Mouse (Mus musculus) CD4-positive, CD25-positive, alpha-beta regulatory T cell, adult 4 months (primary cell): ENCODE results near the gene Slc2a9. TPM values are rescaled to one million over a fixed set of nuclear protein-coding genes. Genes with fewer than 3 reads are reported as not detected.

ENCODE experiments used
- ATAC-seq: one replicate; pipeline ENCODE4 v1.8.0; 2017
- polyA plus RNA-seq, 2 experiments: library from polyadenylated mRNA; unstranded; fragments of 100-300 nt; shearing (Covaris generic); gene quantifications; one replicate each; pipeline ENCODE4 v1.2.1; 2017

The Slc2a9 gene
- polyA plus RNA-seq, 2 experiments from 2014 or later = 7.9 TPM

- ATAC-seq = no peak
Measured at GRCm38 (mm10) chr5:38500043-38500442, 2.9 kb downstream of the Slc2a9 start.

DNA sequence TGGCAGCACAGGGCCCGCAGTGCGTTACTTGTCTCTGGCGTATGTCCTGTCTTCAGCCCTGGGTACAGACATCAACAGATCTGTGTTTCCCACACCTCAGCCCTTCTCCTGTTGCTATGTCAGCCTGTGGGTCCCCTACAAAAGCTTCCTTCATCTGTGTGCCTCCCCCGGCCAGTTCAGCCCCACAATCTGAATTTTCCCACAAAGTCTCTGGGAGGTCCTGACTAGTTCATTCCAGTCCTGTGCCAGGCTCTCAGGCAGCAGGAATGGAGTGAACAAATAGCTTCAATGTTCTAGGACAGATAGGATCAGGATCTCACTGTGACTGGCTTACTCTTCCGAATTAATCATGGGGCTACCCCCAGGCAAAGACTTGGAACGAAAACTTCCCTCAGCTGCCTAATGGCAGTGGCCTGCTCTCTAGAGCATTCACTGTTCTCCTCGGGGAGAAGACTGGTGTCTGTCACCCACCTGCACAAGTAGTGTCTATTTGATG lies 3.6 kb downstream of the Slc2a9 start:
- no peak for ATAC-seq

DNA sequence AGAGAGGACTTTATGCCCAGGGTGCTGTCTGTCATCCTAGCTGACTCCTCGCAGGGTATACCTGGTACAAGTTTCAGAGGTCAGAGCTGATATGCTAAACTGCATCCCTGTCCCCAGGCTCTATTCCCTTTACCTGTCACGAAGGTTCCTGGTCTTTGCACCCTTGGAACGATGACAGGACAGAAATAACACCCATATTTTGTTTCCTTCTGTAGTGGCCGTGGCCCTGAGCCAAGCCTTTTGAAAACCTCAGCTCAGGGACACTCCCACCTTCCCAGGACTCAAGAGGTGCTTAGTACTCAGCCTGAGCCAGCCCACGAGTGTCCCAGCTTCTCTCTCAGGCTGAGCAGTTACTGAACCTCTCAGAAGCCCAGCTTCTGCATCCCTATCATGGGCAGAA lies 4.5 kb downstream of the Slc2a9 start:
- ATAC-seq = no peak

- no peak for ATAC-seq
Measured at GRCm38 (mm10) chr5:38496491-38497057, 6.4 kb downstream of the Slc2a9 start.

GRCm38 (mm10) chr5:38493890-38494289 lies 9.1 kb downstream of the Slc2a9 start:
- ATAC-seq = no peak

GRCm38 (mm10) chr5:38491763-38492162 lies 11.2 kb downstream of the Slc2a9 start:
- ATAC-seq = no peak

GRCm38 (mm10) chr5:38489739-38490138 lies 13.2 kb downstream of the Slc2a9 start:
- no peak for ATAC-seq

DNA sequence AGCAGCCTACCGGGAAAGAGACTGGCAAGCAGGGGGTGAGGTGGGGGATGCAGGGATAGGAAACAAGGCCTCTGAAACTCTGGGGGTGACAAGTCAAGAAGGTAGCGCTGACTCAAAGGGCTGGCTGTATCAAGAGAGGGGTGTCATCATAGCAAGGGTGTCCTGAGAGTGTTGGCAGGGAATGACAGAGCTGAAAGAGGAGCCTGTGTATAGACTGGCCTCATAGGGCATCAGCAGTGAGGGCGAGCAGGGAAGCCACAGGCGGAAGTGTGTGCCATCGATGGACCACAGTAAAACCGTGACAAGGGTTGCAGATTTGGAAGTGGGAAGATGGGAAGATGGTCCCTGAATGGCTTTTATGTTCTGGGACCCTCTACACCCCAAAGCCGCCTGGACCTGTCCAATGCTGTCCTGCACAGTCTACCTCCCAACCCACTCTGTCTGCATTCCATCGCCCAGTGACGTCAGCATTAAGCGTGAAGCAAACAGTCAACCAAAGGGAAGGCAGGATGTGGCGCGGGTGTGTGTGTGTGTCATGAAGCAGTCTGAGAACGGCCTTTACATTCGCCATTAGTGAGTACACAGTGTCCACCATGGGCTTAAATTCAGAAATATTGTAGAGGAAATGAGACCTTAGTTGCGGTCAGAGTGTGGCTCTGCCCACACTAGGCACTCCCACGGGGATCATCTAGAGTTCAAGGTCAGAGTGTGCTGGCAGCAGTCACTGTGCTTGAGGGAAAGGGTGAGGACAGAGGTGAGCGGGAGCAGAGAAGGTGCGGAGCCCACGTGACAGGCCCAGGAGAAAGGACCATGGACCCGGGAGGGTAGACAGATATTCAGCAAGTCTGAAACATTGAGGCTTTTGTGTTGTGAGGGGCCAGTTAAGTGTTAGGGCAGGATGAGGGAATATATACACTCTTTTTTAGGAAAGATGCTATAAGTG lies 14.0 kb downstream of the Slc2a9 start:
- ATAC-seq = no peak

DNA sequence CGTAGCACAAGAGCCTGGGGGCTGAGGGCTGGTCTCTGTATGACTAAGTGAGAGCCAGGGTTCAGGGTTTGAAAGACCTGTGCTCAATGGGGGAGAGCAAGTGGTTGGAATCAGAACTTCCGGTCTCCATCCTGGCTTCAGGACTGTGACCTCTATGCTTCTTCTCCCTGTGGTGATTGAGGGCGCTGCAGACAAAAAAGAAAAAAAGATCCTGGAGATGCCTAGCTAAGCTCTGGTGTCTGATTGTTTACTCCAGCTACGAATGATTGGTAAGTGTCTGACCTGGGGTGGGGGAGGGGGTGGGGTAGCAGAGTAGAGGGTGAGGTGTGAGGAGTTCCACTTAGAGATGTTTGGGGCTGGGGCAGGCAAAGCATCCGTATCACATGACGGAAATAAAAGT lies 14.9 kb downstream of the Slc2a9 start:
- no peak for ATAC-seq

GRCm38 (mm10) chr5:38487247-38487646 lies 15.7 kb downstream of the Slc2a9 start:
- no peak for ATAC-seq

DNA sequence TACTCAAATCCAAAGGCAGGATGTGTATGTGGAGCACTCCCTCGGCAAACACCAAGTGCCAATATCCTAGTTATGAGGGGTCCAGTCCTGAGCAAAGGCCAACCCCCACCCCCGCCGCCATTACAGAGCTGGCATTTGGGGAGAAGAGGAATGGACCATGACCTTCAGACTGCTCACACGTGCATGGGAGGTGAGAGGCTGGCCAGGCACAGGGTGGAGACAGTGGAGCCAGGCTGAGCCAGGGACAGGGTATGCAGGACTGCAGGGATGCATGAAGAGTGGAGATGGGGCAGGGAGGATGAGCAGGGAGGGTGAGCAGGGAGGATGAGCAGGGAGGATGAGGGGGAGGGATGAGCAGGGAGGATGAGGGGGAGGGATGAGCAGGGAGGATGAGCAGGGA lies 17.0 kb downstream of the Slc2a9 start:
- no peak for ATAC-seq

DNA sequence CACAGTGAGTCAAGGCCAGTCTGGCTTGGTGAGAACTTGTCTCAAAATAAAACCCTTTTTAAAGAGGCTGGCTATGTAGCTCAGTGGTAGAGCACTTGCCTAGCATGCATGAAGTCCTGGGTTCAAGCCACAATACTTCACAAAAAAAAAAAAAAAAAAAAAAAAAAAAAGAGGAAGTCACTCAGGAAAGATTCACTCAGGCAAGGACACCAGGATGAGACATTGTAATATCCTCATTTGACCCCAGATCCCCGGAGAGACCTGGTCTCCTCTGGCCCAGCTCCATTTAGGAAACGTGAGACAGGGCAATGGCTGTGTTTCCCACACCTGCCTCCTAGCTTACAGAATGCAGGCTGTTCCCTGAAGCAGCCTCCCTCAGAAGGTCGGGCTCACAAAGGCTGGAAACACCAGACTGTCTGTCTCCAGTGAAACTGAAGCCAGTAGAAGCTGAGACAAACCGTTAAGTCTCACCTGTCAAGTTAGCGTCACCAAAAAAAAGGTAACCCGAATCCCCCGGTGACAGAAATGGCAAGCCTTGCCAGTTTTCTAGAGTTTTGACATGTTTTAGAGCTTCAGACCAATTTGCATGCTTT lies 19.3 kb downstream of the Slc2a9 start:
- ATAC-seq = no peak

DNA sequence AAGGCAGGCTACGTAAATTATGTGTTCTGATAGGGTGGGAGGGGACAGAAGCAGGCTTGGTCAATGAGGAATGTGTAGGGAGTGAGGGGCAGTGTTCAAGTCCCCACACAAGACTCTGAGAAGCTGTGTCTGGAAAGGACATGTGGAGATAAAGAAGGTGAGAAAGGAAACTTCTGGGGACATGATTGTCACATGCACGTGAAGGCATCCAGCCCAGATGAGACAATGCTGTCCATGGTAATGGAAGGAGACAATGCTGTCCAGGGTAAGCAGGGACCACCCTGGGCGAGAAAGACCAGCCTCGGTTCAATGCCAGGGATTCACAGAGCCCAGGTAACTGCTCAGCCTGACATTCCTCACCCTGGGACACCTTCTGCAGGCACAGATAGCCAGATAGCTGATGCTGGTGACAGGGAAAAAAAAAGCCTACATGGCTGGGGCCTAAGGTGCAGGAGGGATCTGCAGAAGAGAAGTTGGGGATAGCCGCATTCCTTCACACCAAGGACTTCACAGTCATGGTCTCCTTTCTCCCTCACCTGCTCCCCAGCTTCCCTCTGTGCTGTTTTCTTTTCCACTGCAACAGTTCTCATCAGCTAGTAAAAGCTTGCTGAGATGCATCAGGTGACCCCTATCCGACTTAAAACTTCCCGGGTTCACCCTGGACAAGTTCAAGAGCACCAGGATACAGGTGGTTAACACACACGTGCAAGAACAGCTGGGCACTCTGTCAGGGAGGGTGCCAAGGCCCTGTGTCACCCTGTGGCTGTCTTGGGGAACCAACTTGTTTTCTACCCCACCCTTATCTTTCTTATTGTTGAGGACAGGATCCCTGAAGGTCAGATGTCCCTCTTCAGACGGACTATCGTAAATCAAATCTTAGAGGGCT lies 21.9 kb downstream of the Slc2a9 start:
- ATAC-seq = no peak

- ATAC-seq = peak; percentile 99
Measured at GRCm38 (mm10) chr5:38479908-38480725, 22.8 kb downstream of the Slc2a9 start.

GRCm38 (mm10) chr5:38479545-38479907 lies 23.4 kb downstream of the Slc2a9 start:
- peak; percentile 1 for ATAC-seq

DNA sequence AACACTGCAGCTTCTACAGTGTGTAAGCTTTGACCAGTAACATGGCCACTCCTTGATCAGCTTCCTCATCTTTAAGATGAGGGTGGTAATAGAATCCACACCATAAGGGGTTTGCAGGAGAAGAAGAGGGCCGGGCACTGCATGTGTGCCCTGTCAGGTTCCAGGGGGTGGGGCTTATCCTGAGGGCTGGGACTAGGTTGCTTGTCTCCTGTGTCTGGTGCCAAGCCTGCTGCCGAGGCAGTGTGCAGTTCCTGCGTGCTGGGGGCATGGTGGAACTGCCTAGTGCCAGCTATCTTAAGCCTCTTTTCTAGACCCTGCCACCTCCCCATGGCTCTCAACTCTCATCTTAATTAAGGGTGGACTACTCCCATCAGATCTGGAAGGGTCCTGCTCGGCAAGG lies 23.9 kb downstream of the Slc2a9 start:
- peak; percentile 20 for ATAC-seq

GRCm38 (mm10) chr5:38477731-38478445 lies 25.1 kb downstream of the Slc2a9 start:
- no peak for ATAC-seq

DNA sequence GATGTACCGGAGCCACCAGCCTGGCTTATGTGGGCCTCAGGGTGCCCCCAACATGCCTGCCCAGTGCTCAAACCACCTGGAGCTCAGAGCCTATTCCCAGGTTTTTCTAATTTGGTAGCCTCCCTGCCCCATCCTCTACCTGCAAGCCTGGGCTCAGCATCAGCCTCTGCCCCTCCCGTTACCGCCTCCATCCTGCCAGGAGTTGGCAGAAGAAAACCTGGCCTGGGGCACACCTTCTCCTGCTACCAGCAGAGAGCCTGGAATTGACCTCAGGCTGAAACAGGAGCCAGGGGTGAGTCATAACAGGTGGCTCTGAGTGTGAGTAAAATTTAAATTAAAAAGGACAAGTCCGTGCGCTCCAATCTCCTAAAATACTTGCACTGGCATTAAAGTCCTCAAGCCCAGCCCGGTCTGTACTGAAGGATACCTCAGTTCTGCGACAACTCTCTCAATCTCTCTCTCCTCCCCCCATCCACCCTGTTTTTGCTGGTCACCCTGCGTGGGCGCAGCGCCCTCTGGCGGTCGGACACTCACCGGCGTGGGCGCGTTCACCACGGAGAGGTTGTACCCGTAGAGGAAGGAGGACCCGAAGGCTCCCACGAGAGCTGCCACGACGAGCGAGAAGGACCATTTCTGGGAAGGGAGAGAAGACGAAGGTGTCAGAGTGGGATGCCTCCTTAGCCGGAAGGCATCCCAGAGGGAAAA lies 25.9 kb downstream of the Slc2a9 start:
- ATAC-seq = no peak

DNA sequence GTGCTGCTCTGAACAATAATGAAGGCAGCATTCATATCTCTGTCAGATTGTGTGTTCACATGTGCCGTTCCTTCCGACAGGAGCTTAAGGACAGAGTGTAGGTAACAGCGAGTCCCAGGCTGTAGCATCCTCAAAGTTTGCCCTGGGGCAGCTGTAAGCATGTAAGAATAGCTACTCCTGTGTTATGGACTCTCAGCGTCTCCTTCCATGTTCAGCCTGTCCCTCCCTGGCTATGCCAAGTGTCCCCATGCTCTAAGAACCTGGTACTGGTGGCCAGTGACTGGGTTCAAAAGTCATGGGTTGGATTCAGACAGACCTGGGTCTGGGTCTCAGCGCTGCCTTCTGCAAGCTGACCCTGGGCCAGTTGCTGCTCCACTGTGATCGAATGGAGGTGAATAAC lies 32.1 kb downstream of the Slc2a9 start:
- ATAC-seq = no peak

GRCm38 (mm10) chr5:38469891-38470578 lies 32.9 kb downstream of the Slc2a9 start:
- no peak for ATAC-seq
